Mouse (Mus musculus) E14TG2a.4 (cell line): ENCODE results near the gene Nfil3.

Experiments
- H3K27me3 ChIP-seq: 2 replicates; pipeline ENCODE4 v1.6.1; 2014; ENCODE audit warnings: low read length, control low read depth; ENCODE audit not compliant: insufficient read depth
- H3K36me3 ChIP-seq: 2 replicates; pipeline ENCODE4 v1.6.1; 2014; ENCODE audit warnings: low read length, control low read depth; ENCODE audit not compliant: insufficient read depth
- H3K4me1 ChIP-seq: replicated peaks from 2 replicates; pipeline ENCODE4 v1.6.1; 2014; ENCODE audit warnings: low read depth, low read length, control low read depth
- H3K4me3 ChIP-seq: replicated peaks from 2 replicates; pipeline ENCODE4 v1.5.1; 2014; ENCODE audit warnings: mild to moderate bottlenecking, low read length
- H3K9me3 ChIP-seq: 2 replicates; pipeline ENCODE4 v1.6.1; 2014; ENCODE audit warnings: low read length, control low read depth
- CTCF ChIP-seq: conservative IDR thresholded peaks from 2 replicates; pipeline ENCODE4 v1.5.1; 2014; ENCODE audit warnings: low read length
- NANOG ChIP-seq: IDR thresholded peaks from 2 replicates; pipeline ENCODE4 v1.6.1; 2014; ENCODE audit warnings: borderline replicate concordance, low read length, mixed read lengths
- POU5F1 ChIP-seq: IDR thresholded peaks from 2 replicates; pipeline ENCODE4 v1.6.1; 2014; ENCODE audit warnings: low read length, borderline replicate concordance

The Nfil3 gene

DNA sequence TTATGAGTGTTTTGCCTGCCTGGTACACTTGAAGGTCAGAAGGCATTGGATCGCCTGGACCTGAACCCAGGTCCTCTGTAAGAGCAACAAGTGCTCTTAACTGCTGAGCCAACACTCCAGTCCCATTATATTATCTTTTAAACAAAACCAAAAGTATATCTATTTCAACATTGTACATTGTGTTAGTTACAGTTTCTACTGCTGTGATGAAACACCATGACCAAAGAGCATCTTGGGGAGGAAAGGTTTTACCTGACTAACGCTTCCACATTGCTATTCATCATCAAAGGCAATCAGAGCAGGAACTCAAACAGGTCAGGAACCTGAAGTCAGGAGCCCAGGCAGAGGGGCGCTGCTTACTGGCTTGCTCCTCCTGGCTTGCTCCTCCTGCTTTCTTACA, 8.2 kb downstream of the Nfil3 start:
- H3K27me3 ChIP-seq, result peaks cover 46% of the 10 kb centered on the region
- H3K9me3 ChIP-seq, result no peaks in the 10 kb centered on the region
- no peak for TF ChIP-seq CTCF
- TF ChIP-seq NANOG, result no peak
- TF ChIP-seq POU5F1, result no peak
- H3K4me3 ChIP-seq, result no peak overlapping the region
- no peaks in the 10 kb centered on the region for H3K36me3 ChIP-seq
- peaks cover 16% of the 10 kb centered on the region for H3K4me1 ChIP-seq

- Histone ChIP-seq H3K27me3 (peaks cover 37% of the 10 kb centered on the region), H3K9me3 (no peaks in the 10 kb centered on the region), H3K4me1 (peaks cover 19% of the 10 kb centered on the region), H3K4me3 (no peak overlapping the region), H3K36me3 (no peaks in the 10 kb centered on the region)
- TF ChIP-seq CTCF, result no peak
- TF ChIP-seq NANOG, result no peak
- TF ChIP-seq POU5F1, result no peak
These were observed 10.0 kb downstream of the Nfil3 start for GRCm38 (mm10) chr13:52970876-52971275.

- H3K36me3 ChIP-seq, result no peaks in the 10 kb centered on the region
- 0 out of 2 replicates have a peak, but pooled peaks cover 3% of the 10 kb centered on the region for H3K9me3 ChIP-seq
- TF ChIP-seq CTCF (no peak), POU5F1 (no peak), NANOG (no peak)
- H3K4me1 ChIP-seq, result peaks cover 8% of the 10 kb centered on the region
- peaks cover 15% of the 10 kb centered on the region for H3K27me3 ChIP-seq
- no peak overlapping the region for H3K4me3 ChIP-seq
These were observed 18.0 kb downstream of the Nfil3 start for GRCm38 (mm10) chr13:52962922-52963321.

GRCm38 (mm10) chr13:52962361-52962760, 18.5 kb downstream of the Nfil3 start:
- H3K9me3 ChIP-seq, result 0 out of 2 replicates have a peak, but pooled peaks cover 3% of the 10 kb centered on the region
- H3K36me3 ChIP-seq, result no peaks in the 10 kb centered on the region
- peaks cover 9% of the 10 kb centered on the region for H3K27me3 ChIP-seq
- no peak for TF ChIP-seq POU5F1
- no peak for TF ChIP-seq CTCF
- H3K4me1 ChIP-seq, result peaks cover 2% of the 10 kb centered on the region
- no peak overlapping the region for H3K4me3 ChIP-seq

DNA sequence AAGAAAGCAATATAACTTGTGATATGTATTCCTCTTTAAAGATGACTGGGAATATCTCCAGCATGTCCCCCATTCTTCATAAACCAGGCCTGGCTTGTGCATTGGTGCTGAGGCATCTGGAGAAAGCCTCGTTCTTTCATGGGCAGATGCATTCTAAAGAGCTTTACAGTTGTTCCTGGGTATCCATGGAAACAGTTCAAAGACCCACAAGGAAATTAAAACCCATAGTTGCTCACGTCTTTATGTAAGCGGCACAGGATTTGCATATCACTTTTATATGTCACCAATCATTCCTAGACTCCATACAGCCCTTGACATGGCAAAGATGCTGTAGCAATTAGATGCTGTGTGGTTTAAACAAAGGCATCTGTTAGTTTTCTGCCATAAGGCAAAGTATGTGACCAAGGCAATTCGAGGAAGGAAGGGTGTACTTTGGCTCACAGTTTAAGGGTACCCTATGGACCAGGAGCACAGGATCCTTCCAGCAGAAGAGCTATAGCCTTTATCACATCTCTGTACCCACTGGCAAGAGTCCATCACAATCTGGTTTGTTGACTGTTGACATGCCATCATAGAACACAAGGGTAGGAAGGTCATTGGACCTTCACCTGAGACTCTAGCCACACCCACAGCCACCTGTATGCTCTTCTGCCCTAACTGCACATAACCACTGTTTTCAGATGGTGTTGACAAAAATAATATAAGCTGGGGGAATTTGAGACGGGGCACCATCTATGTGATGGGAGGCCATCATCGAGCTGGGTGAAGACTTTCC, 26.9 kb downstream of the Nfil3 start:
- TF ChIP-seq NANOG (no peak), POU5F1 (no peak), CTCF (no peak)
- Histone ChIP-seq H3K4me1 (peaks cover 22% of the 10 kb centered on the region), H3K9me3 (0 out of 2 replicates have a peak, but pooled peaks cover 3% of the 10 kb centered on the region), H3K27me3 (no peaks in the 10 kb centered on the region), H3K36me3 (no peaks in the 10 kb centered on the region), H3K4me3 (no peak overlapping the region)

- peaks cover 30% of the 10 kb centered on the region for H3K4me1 ChIP-seq
- TF ChIP-seq CTCF (no peak), POU5F1 (peak; percentile 81), NANOG (peak; percentile 77; the same call in 1 of the 2 replicates)
- H3K9me3 ChIP-seq, result peaks cover 7% of the 10 kb centered on the region
- H3K27me3 ChIP-seq, result no peaks in the 10 kb centered on the region
- H3K4me3 ChIP-seq, result no peak overlapping the region
- no peaks in the 10 kb centered on the region for H3K36me3 ChIP-seq
These were observed 31.7 kb downstream of the Nfil3 start for GRCm38 (mm10) chr13:52949211-52949610.

DNA sequence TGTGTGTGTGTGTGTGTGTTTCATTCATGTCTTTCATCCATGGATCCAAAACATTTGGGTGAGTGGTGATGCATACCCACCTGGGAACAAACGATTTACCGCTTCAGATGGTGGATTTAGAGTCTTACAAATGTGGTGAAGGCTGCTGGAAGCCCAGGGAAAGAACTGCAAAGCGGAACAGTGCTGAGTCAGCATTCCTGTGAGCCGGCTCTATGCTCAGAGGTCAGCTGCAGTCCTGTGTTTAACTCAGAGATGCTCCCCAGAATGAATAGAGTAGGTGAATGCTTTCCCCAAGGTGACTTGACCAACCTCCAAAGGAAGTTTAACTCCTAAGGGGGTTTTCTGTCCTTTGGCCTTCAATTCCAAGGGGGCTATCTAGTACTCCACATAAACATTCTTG, 33.3 kb downstream of the Nfil3 start:
- no peaks in the 10 kb centered on the region for H3K27me3 ChIP-seq
- TF ChIP-seq POU5F1 (no peak), CTCF (no peak), NANOG (no peak)
- H3K9me3 ChIP-seq, result peaks cover 17% of the 10 kb centered on the region
- H3K4me1 ChIP-seq, result peaks cover 18% of the 10 kb centered on the region
- H3K36me3 ChIP-seq, result no peaks in the 10 kb centered on the region
- no peak overlapping the region for H3K4me3 ChIP-seq

GRCm38 (mm10) chr13:52945769-52946168, 35.1 kb downstream of the Nfil3 start:
- Histone ChIP-seq H3K4me3 (no peak overlapping the region), H3K27me3 (no peaks in the 10 kb centered on the region), H3K9me3 (peaks cover 23% of the 10 kb centered on the region), H3K36me3 (no peaks in the 10 kb centered on the region), H3K4me1 (peaks cover 22% of the 10 kb centered on the region)
- TF ChIP-seq NANOG, result no peak
- no peak for TF ChIP-seq CTCF
- TF ChIP-seq POU5F1, result no peak

- Histone ChIP-seq H3K9me3 (peaks cover 23% of the 10 kb centered on the region), H3K4me1 (peaks cover 18% of the 10 kb centered on the region; the same call in 1 of the 2 replicates), H3K27me3 (no peaks in the 10 kb centered on the region), H3K4me3 (no peak overlapping the region), H3K36me3 (no peaks in the 10 kb centered on the region)
- TF ChIP-seq CTCF, result no peak
- TF ChIP-seq POU5F1, result no peak
- no peak for TF ChIP-seq NANOG
These were observed 36.8 kb downstream of the Nfil3 start for GRCm38 (mm10) chr13:52944116-52944515.
